ENCODE assay signal across 27 mouse cellular contexts in the genomic region with DNA sequence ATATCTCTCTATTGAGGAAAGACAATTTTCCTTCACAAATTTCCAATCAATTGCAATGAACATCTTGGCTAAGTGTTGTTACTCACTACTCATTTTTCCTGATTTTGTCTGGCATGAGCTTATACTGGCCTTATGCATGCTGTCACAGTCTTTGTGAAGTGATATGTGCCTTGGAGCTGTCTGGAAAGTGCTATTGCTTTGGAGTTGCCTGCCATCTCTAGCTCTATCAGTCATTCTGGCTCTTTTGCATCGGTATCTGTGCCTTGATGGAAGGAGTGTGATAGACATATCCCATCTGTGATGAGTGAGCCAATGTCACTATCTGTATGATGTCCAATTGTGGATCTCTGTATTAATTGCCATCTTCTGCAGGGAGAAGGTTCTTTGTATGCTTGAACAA.
"Had no signal": no experiment of that assay in that cellular context is flagged by ENCODE, and none has a peak within 500 bp of the region (broad histone marks: within the 10 kb centered on the region; RNA-seq: fewer than 3 reads in every experiment).

No protein-coding gene starts in this region.

- H3K9me3 ChIP-seq: heart, embryonic 13.5 days; heart, embryonic 15.5 days; hindbrain, embryonic 13.5 days; hindbrain, embryonic 15.5 days; kidney, embryonic 15.5 days; limb, embryonic 13.5 days; limb, embryonic 15.5 days; liver, embryonic 12.5 days had no signal

- H3K27ac ChIP-seq: gastrocnemius, adult 2 months; heart, adult 2 months; heart, embryonic 13.5 days; heart, embryonic 15.5 days; hindbrain, embryonic 13.5 days; hindbrain, embryonic 15.5 days; hindbrain, postnatal 0 days; kidney, embryonic 15.5 days; kidney, postnatal 0 days; left cerebral cortex, adult 2 months; limb, embryonic 13.5 days; limb, embryonic 15.5 days; liver, embryonic 12.5 days; liver, embryonic 14.5 days had no signal

- H3K4me1 ChIP-seq: heart, embryonic 13.5 days; heart, embryonic 15.5 days; hindbrain, embryonic 13.5 days; hindbrain, embryonic 15.5 days; kidney, embryonic 15.5 days; limb, embryonic 13.5 days; limb, embryonic 15.5 days; liver, embryonic 12.5 days had no signal

- ATAC-seq: hindbrain, postnatal 0 days; intestine, embryonic 16.5 days; liver, embryonic 12.5 days had no signal

- DNase-seq: gastrocnemius, adult 2 months; gastrocnemius, postnatal 10 days; gastrocnemius, postnatal 25 days; heart, adult 2 months; heart, postnatal 14 days; heart, postnatal 36 days; kidney, adult 11 months; kidney, adult 2 months; kidney, adult 9 months; kidney, postnatal 14 days; kidney, postnatal 36 days; layer of hippocampus, adult 9-11 months; left cerebral cortex, postnatal 4 days had no signal

- H3K4me2 ChIP-seq: heart, embryonic 11.5 days; heart, embryonic 13.5 days; heart, embryonic 15.5 days; hindbrain, embryonic 13.5 days; hindbrain, embryonic 15.5 days; kidney, embryonic 15.5 days; limb, embryonic 13.5 days; limb, embryonic 15.5 days; liver, embryonic 12.5 days had no signal

- H3K36me3 ChIP-seq: heart, embryonic 13.5 days; heart, embryonic 15.5 days; hindbrain, embryonic 13.5 days; hindbrain, embryonic 15.5 days; kidney, embryonic 15.5 days; limb, embryonic 13.5 days; limb, embryonic 15.5 days; liver, embryonic 12.5 days had no signal

- H3K27me3 ChIP-seq: heart, embryonic 13.5 days; heart, embryonic 15.5 days; hindbrain, embryonic 13.5 days; hindbrain, embryonic 15.5 days; kidney, embryonic 15.5 days; limb, embryonic 13.5 days; limb, embryonic 15.5 days; liver, embryonic 12.5 days had no signal

- H3K9ac ChIP-seq: heart, embryonic 13.5 days; heart, embryonic 15.5 days; hindbrain, embryonic 13.5 days; hindbrain, embryonic 15.5 days; kidney, embryonic 15.5 days; limb, embryonic 13.5 days; limb, embryonic 15.5 days; liver, embryonic 12.5 days; liver, embryonic 14.5 days had no signal

- H3K4me3 ChIP-seq: gastrocnemius, adult 2 months; heart, adult 2 months; heart, embryonic 13.5 days; heart, embryonic 15.5 days; hindbrain, embryonic 13.5 days; hindbrain, embryonic 15.5 days; kidney, embryonic 15.5 days; left cerebral cortex, adult 2 months; limb, embryonic 13.5 days; limb, embryonic 15.5 days; liver, embryonic 12.5 days had no signal
